Comparison of ENCODE assay signal across 8 mouse cellular contexts in the genomic region with DNA sequence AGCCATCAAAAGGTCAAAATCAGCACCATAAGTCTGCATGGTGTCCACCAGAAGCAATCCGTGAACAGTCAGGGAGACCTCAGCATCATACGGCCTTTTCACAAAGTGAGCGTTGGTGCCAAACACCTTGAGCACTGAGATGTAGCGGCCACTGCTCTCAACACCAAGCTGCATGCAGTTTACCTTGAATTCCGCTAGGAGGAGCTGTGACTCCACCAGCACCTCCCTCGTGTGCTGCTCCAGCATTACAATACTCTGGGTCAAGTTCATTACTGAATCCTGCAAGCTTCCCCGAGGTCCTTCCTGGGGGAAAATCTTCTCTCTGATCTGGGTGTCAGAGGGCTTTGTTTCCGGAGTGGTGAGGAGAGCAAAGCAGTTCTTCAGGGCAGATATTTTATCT. TPM values are rescaled to one million over a fixed set of nuclear protein-coding genes. Genes with fewer than 3 reads are reported as not detected.
A peak's percentile ranks its signal among the peaks of the same experiment; 100 is the strongest.
DNase-seq lines count a peak whose midpoint lies in the region; ATAC-seq and TF ChIP-seq lines count a peak whose summit lies in the region.

No protein-coding gene starts in this region.

- peak; percentile 90 for ATAC-seq in neutrophil, adult 5-6 weeks (ENCODE audit: extremely low read depth, insufficient number of reproducible peaks, low FRiP score, poor library complexity, severe bottlenecking)

- peaks cover 19% of the 10 kb centered on the region for H3K36me3 ChIP-seq in ES-Bruce4 (ENCODE audit: control insufficient read depth, insufficient read depth, low read length, poor library complexity, severe bottlenecking)

- H3K4me3 ChIP-seq in ES-Bruce4 (ENCODE audit: low read depth, low read length): no peak overlapping the region
- H3K4me3 ChIP-seq in lung, adult 2 months (replicated peaks; ENCODE audit: extremely low read depth, low read depth, low read length): no peak overlapping the region

- peak; percentile 98 for TF ChIP-seq CTCF in ES-Bruce4 (IDR thresholded peaks at IDR 0.05; ENCODE audit: low read depth, low read length)
- peak; percentile 100 for TF ChIP-seq CTCF in lung, adult 2 months (IDR thresholded peaks at IDR 0.05; ENCODE audit: insufficient read depth, low read length)

- 40% methylated on average over 8 of the region's 8 CpGs for WGBS in lung, adult 2 months

- TF ChIP-seq EP300 in ES-Bruce4 (IDR thresholded peaks at IDR 0.05; ENCODE audit: insufficient read depth, low read depth, low read length): no peak

- H3K9me3 ChIP-seq in ES-Bruce4 (replicated peaks; ENCODE audit: control insufficient read depth, insufficient read depth, low read length, poor library complexity, severe bottlenecking): no peaks in the 10 kb centered on the region

- no peak overlapping the region for H3K27ac ChIP-seq in ES-Bruce4 (ENCODE audit: insufficient read depth, low read length)

- H3K27me3 ChIP-seq in ES-Bruce4 (ENCODE audit: control insufficient read depth, insufficient read depth, low read length, poor library complexity, severe bottlenecking): no peaks in the 10 kb centered on the region

- TF ChIP-seq POLR2A in ES-Bruce4 (IDR thresholded peaks at IDR 0.05; ENCODE audit: insufficient read depth, low read length): no peak
- no peak for TF ChIP-seq POLR2A in lung, adult 2 months (IDR thresholded peaks at IDR 0.05; ENCODE audit: borderline replicate concordance, extremely low read depth, low read depth, low read length)

- no peaks in the 10 kb centered on the region for H3K4me1 ChIP-seq in ES-Bruce4 (ENCODE audit: control insufficient read depth, insufficient read depth, low read length)
- no peaks in the 10 kb centered on the region; the same call in 1 of the 2 replicates for H3K4me1 ChIP-seq in lung, adult 2 months (ENCODE audit: control insufficient read depth, insufficient read depth, low read length)

- no peak overlapping the region for H3K9ac ChIP-seq in ES-Bruce4 (ENCODE audit: low read depth, poor library complexity, severe bottlenecking)

- intact Hi-C loops in heart, postnatal 10 days (cut with DNase I): loop anchor here (2.0 to 5.0 kb wide), 3 partner anchors 36 to 139 kb away; no protein-coding TSS in a partner anchor

- DNase-seq in adipocyte (ENCODE audit: low spot score): peak; percentile 61
- peak; percentile 75 for DNase-seq in embryo, embryonic 10 days (ENCODE audit: low spot score)
- DNase-seq in heart, postnatal 10 days: peak; percentile 62 to 72
- DNase-seq in kidney, postnatal 25 days: peak; percentile 48 to 50
- peak; percentile 48 for DNase-seq in lung, adult 2 months
- peak; percentile 44 to 56 for DNase-seq in thymus, postnatal 36 days

RNA-seq across cellular contexts. Expression of a gene that starts 38.8 kb away (rescaled TPM):
- polyA plus RNA-seq in ES-Bruce4 (2011; ENCODE audit: insufficient read depth, insufficient read length, low read depth, missing spikeins): 15.6 and 16.1 TPM in 2 replicates
- 10 to 100 TPM; 75.8 to 82.6 TPM for total RNA-seq in heart, postnatal 10 days (2021)
- polyA plus RNA-seq in lung, adult 2 months (2012; rRNA removed): 10.6 and 15.7 TPM in 2 replicates
- total RNA-seq in neutrophil, adult 5-6 weeks (2017): 87.7 and 101 TPM in 2 replicates
